Mouse (Mus musculus) heart, embryonic 16.5 days (tissue): ENCODE measurements around the gene Atp6v0a1. TPM values are rescaled to one million over a fixed set of nuclear protein-coding genes. Genes with fewer than 3 reads are reported as not detected.

Experiments used
- ATAC-seq: fragments of 200-750 bp; cut with Nextera tagmentation; replicated peaks from 2 replicates; pipeline ENCODE4 v1.8.0; 2017; ENCODE audit warnings: moderate number of reproducible peaks; ENCODE audit not compliant: insufficient read depth, low FRiP score; ENCODE audit errors: extremely low read depth
- H3K27ac ChIP-seq: fragments of 300-500 bp; sonication (generic); 2 replicates; pipeline ENCODE4 v1.5.1; 2014; ENCODE audit warnings: mild to moderate bottlenecking, low read length, control low read depth, moderate library complexity
- H3K27me3 ChIP-seq: fragments of 300-500 bp; sonication (generic); 2 replicates; pipeline ENCODE4 v1.6.1; 2014; ENCODE audit warnings: low read length, mixed read lengths; ENCODE audit not compliant: control insufficient read depth, insufficient read depth
- H3K36me3 ChIP-seq: fragments of 300-500 bp; sonication (generic); 2 replicates; pipeline ENCODE4 v1.6.1; 2014; ENCODE audit not compliant: control insufficient read depth, insufficient read depth
- H3K4me1 ChIP-seq: fragments of 300-500 bp; sonication (generic); 2 replicates; pipeline ENCODE4 v1.6.1; 2014; ENCODE audit warnings: low read length, mixed read lengths; ENCODE audit not compliant: control insufficient read depth, insufficient read depth
- H3K4me2 ChIP-seq: fragments of 300-500 bp; sonication (generic); 2 replicates; pipeline ENCODE4 v1.6.1; 2014; ENCODE audit warnings: low read depth, mild to moderate bottlenecking, control low read depth, low read length
- H3K4me3 ChIP-seq: fragments of 300-500 bp; sonication (generic); 2 replicates; pipeline ENCODE4 v1.5.1; 2014; ENCODE audit warnings: mild to moderate bottlenecking, control low read depth, low read length
- H3K9ac ChIP-seq: fragments of 300-500 bp; sonication (generic); 2 replicates; pipeline ENCODE4 v1.6.1; 2014; ENCODE audit warnings: low read length, control low read depth
- H3K9me3 ChIP-seq: fragments of 300-500 bp; sonication (generic); replicated peaks from 2 replicates; pipeline ENCODE4 v1.6.1; 2016; ENCODE audit warnings: low read length; ENCODE audit not compliant: control insufficient read depth
- WGBS: fragments of 180-500 bp; shearing (Covaris S2); extraction: QIAGEN DNeasy Blood & Tissue Kit; methylation state at CpG from one replicate; pipeline ENCODE4 v1.1.7; 2014; 5-methylcytosine and 5-hydroxymethylcytosine counted together
- polyA plus RNA-seq: library from polyadenylated mRNA; unstranded; fragments of >200 nt; fragmentation: Nextera tagmentation; extraction: Ambion mirVana; gene quantifications from 2 replicates; pipeline ENCODE4 v1.2.1, GENCODE M21; 2015

Gene Atp6v0a1
- polyA plus RNA-seq, 1 experiment from 2014 or later: 50.7 TPM

GRCm38 (mm10) chr11:101057860-101058259 lies 48.6 kb downstream of the Atp6v0a1 start:
- no peak overlapping the region for H3K4me2 ChIP-seq
- no peak; the same call in 1 of the 2 replicates for ATAC-seq
- peak overlapping the region; percentile 95 for H3K27ac ChIP-seq
- H3K36me3 ChIP-seq: peaks cover 8% of the 10 kb centered on the region
- 22% methylated on average over 5 of the region's 5 CpGs for WGBS
- H3K27me3 ChIP-seq: no peaks in the 10 kb centered on the region
- peaks cover 74% of the 10 kb centered on the region for H3K4me1 ChIP-seq
- H3K9me3 ChIP-seq: 0 out of 2 replicates have a peak, but pooled peaks cover 4% of the 10 kb centered on the region
- H3K9ac ChIP-seq: no peak overlapping the region
- no peak overlapping the region for H3K4me3 ChIP-seq

GRCm38 (mm10) chr11:101058726-101059125 lies 49.5 kb downstream of the Atp6v0a1 start:
- no peak overlapping the region; the same call in 1 of the 2 replicates for H3K4me2 ChIP-seq
- H3K27me3 ChIP-seq: no peaks in the 10 kb centered on the region
- 0 out of 2 replicates have a peak, but pooled peaks cover 3% of the 10 kb centered on the region for H3K9me3 ChIP-seq
- H3K4me1 ChIP-seq: peaks cover 82% of the 10 kb centered on the region
- peak overlapping the region; percentile 59 for H3K9ac ChIP-seq
- ATAC-seq: peak; percentile 33
- H3K36me3 ChIP-seq: peaks cover 4% of the 10 kb centered on the region
- no peak overlapping the region for H3K4me3 ChIP-seq
- 21% methylated on average over 5 of the region's 5 CpGs for WGBS
- peak overlapping the region; percentile 95 for H3K27ac ChIP-seq

DNA sequence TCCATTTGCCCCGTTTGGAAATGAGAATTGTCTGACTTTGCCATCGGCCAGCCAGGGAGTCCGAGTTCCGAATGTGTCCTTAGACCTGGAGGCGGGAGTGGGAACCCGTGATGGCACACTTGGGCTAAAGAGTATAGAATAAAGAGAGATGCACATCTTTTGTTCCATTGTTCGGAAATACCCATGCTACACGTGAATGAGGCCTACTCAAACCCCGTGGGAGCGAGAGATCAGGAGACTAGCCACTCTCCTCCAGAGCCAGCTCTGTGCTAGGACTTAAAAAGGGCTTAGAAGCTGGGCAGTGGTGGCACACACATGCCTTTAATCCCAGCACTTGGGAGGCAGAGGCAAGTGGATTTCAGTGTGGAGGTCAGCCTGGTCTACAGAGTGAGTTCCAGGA lies 50.2 kb downstream of the Atp6v0a1 start:
- Histone ChIP-seq H3K9ac (peak overlapping the region; percentile 62), H3K36me3 (no peaks in the 10 kb centered on the region), H3K27me3 (no peaks in the 10 kb centered on the region), H3K4me2 (no peak overlapping the region), H3K9me3 (no peaks in the 10 kb centered on the region), H3K4me3 (no peak overlapping the region), H3K27ac (peak overlapping the region; percentile 95), H3K4me1 (peaks cover 89% of the 10 kb centered on the region)
- no peak for ATAC-seq
- 81% methylated on average over 10 of the region's 10 CpGs for WGBS

GRCm38 (mm10) chr11:101060126-101060525 lies 50.9 kb downstream of the Atp6v0a1 start:
- ATAC-seq: peak; percentile 29
- Histone ChIP-seq H3K4me3 (no peak overlapping the region), H3K4me1 (peaks cover 96% of the 10 kb centered on the region), H3K27ac (peak overlapping the region; percentile 95), H3K9ac (peak overlapping the region; percentile 62), H3K9me3 (no peaks in the 10 kb centered on the region), H3K36me3 (no peaks in the 10 kb centered on the region), H3K27me3 (no peaks in the 10 kb centered on the region), H3K4me2 (0 out of 2 replicates have a peak overlapping the region, but pooled peaks have one; percentile 15)
- WGBS: 9% methylated on average over 8 of the region's 8 CpGs

DNA sequence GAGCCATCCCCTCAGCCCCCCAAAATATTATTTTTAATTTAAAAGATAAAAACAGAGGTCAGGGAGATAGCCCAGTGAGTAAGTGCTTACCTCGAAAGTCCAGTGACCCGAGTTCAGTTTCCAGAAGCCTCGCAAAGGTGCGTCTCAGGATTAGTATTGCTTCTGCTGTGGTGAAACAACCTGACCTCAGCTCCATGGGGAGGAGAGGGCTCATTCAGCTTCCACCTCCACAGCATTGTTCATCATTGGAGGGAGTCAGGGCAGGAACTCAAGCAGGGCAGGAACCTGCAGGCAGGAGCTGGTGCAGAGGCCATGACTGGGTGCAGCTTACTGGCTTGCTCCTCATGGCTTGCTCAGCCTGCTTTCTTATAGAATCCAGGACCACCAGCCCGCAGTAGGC lies 51.8 kb downstream of the Atp6v0a1 start:
- H3K4me3 ChIP-seq: no peak overlapping the region
- peaks cover 91% of the 10 kb centered on the region for H3K4me1 ChIP-seq
- H3K9ac ChIP-seq: peak overlapping the region; percentile 49
- ATAC-seq: no peak
- no peak overlapping the region for H3K4me2 ChIP-seq
- no peaks in the 10 kb centered on the region for H3K27me3 ChIP-seq
- no peaks in the 10 kb centered on the region for H3K9me3 ChIP-seq
- H3K27ac ChIP-seq: peak overlapping the region; percentile 95
- H3K36me3 ChIP-seq: no peaks in the 10 kb centered on the region
- WGBS: 82% methylated on average over 5 of the region's 5 CpGs

DNA sequence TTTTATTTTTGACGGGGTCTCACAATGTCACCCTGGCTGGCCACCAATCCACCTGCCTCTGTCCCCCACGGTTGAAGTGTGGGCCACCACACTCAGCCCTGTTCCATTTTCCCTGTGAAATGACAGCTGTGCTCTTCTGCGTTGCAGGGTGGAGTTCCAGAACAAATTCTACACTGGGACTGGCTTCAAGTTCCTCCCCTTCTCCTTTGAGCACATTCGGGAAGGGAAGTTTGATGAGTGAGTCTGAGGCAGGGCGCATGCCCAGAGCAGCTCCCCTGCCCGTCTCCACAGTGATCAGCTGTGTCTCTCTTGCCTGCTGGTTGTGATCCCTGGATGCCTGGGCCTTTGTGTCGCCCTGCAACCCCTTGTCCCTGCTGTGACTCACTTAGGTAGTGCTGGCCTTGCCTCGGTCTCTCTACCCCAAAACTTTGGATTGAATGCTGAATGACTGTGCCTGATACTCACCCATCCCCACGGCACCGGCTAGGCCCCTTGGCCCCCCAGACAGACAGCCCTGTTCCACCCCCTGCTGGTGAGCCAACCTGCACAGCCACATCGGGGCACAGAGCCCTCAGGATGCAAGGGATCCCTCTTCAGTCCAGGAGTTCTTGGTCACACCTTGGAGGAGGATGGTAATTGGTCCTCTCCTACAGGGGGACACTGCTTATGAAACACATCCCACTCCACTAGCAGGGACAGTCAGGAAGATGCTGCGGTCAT lies 53.1 kb downstream of the Atp6v0a1 start:
- no peaks in the 10 kb centered on the region for H3K27me3 ChIP-seq
- H3K36me3 ChIP-seq: no peaks in the 10 kb centered on the region
- peaks cover 89% of the 10 kb centered on the region for H3K4me1 ChIP-seq
- H3K4me3 ChIP-seq: no peak overlapping the region
- H3K9me3 ChIP-seq: no peaks in the 10 kb centered on the region
- 61% methylated on average over 12 of the region's 12 CpGs for WGBS
- peak overlapping the region; percentile 50 for H3K9ac ChIP-seq
- no peak for ATAC-seq
- peak overlapping the region; percentile 95 for H3K27ac ChIP-seq
- no peak overlapping the region for H3K4me2 ChIP-seq

DNA sequence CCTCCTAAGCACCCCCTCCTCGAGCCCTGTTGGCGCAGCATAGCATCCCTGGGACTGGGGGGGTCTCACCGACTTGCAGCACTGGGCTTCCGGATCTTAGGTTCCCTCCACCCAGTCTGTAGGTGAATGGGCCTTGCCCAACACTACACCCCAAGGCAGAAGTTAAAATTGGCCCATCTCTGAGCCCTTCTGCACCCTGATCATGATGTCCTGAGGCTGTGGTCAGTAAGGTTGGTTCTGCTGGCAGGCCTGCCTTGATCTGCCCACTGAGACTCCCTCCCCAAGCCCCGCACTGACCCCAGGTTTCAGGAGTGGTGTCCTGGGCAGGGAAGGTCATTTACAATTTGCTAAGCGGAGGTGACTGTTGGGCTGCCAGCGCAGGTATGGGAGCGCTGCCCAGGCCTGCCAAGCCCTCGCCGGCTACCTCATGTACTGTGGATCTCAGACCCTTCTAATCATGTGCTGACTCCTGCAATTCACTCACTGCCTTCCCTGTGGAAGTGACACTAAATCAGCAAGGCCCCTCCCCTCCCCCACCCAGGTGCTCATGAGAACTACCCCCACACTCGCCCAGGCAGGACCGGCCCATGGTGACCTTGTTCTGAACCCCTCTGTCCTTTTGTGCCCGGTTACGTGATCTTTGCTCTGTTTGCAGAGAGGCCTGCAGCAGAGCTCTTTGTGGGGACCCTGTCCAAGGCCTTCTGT lies 53.9 kb downstream of the Atp6v0a1 start:
- Histone ChIP-seq H3K27me3 (no peaks in the 10 kb centered on the region), H3K4me2 (peak overlapping the region; percentile 31), H3K4me1 (peaks cover 83% of the 10 kb centered on the region), H3K27ac (peak overlapping the region; percentile 95), H3K9me3 (no peaks in the 10 kb centered on the region), H3K36me3 (no peaks in the 10 kb centered on the region), H3K9ac (peak overlapping the region; percentile 67), H3K4me3 (no peak overlapping the region)
- WGBS: 49% methylated on average over 14 of the region's 14 CpGs
- ATAC-seq: peak; percentile 31

DNA sequence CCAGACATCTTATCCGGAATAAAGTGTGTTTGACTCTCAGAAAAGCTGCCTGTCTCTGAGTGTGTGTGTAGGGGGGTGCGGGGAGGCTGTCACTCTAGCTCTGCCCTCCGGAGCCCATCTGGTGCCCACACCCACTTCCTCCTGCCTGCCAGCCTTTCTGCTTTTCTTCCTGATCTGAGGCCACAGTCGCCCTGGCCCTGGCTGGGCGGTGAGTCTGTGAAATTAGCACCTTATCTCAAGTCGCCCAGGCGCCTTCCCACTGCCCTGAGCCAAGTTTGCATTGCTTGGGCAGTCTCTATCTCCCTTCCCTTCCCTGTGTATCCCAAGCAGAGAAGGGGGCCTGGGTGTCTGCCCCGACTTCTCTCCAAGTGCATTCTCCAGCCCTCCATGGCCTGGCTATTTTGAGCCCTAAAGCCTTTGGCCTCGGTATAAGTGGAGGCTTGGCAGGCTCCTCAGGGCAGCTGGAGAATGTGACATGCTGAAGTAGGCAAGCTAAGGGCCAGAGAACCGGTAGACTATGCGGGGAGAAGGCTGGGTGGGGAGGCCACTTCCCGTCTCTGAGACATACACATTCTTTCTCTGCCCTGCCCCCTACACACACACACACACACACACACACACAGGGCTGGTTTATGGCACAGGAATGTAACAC lies 54.5 kb downstream of the Atp6v0a1 start:
- peak; percentile 80 for ATAC-seq
- Histone ChIP-seq H3K9ac (peak overlapping the region; percentile 67), H3K27ac (peak overlapping the region; percentile 95), H3K27me3 (no peaks in the 10 kb centered on the region), H3K9me3 (no peaks in the 10 kb centered on the region), H3K4me2 (peak overlapping the region; percentile 31), H3K4me1 (peaks cover 76% of the 10 kb centered on the region), H3K4me3 (no peak overlapping the region), H3K36me3 (no peaks in the 10 kb centered on the region)
- 2% methylated on average over 12 of the region's 12 CpGs for WGBS
